Comparison of ENCODE assay signal across 18 mouse cellular contexts in the genomic region with DNA sequence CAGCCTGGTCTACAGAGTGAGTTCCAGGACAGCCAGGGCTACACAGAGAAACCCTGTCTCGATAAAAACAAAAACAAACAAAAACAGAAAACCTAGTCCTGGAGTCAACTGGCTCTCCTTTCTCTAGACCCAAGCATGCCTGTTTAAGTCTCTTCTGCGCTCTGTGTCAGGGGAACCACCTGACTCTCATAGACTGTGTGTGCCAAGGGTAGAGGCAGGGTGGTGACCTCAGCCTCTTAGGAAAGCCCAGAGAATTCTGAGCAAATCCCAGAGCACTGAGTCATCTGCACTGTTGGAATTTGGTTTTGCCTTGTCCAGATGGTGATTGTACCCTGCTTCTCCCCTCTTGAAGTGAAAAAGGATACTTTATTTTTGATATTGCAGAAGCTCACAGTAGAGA. TPM values are rescaled to one million over a fixed set of nuclear protein-coding genes. Genes with fewer than 3 reads are reported as not detected.
A peak's percentile ranks its signal among the peaks of the same experiment; 100 is the strongest.
DNase-seq lines count a peak whose midpoint lies in the region; ATAC-seq lines count a peak whose summit lies in the region.
"Had no signal": no experiment of that assay in that cellular context is flagged by ENCODE, and none has a peak within 500 bp of the region (broad histone marks: within the 10 kb centered on the region; RNA-seq: fewer than 3 reads in every experiment).

No protein-coding gene starts in this region.

- H3K4me1 ChIP-seq in heart, embryonic 14.5 days (ENCODE audit: control insufficient read depth in 2 of 2, insufficient read depth in 2 of 2, low read length in 2 of 2), result peaks cover 6 to 15% of the 10 kb centered on the region in 2 experiments; a peak in 3 of 4 replicates

- H3K36me3 ChIP-seq in heart, embryonic 14.5 days (ENCODE audit: control insufficient read depth, insufficient read depth, low read length), result peaks cover 15% of the 10 kb centered on the region

- no peak overlapping the region for H3K4me3 ChIP-seq in heart, embryonic 14.5 days (ENCODE audit: control insufficient read depth in 1 of 2, insufficient read depth in 1 of 2, low read depth in 1 of 2, low read length in 2 of 2)
- H3K4me3 ChIP-seq: forebrain, embryonic 13.5 days; hindbrain, embryonic 15.5 days; limb, embryonic 10.5 days; midbrain, embryonic 12.5 days; stomach, embryonic 15.5 days had no signal

- H3K4me2 ChIP-seq in heart, embryonic 14.5 days (ENCODE audit: low read length), result no peak overlapping the region
- H3K4me2 ChIP-seq: forebrain, embryonic 13.5 days; hindbrain, embryonic 15.5 days; midbrain, embryonic 12.5 days; stomach, embryonic 15.5 days had no signal

- no peaks in the 10 kb centered on the region for H3K9me3 ChIP-seq in heart, embryonic 14.5 days (ENCODE audit: control insufficient read depth, low read length)
- H3K9me3 ChIP-seq: forebrain, embryonic 13.5 days; hindbrain, embryonic 15.5 days; limb, embryonic 10.5 days; midbrain, embryonic 12.5 days; stomach, embryonic 15.5 days had no signal

- 71% methylated on average over 2 of the region's 2 CpGs for WGBS in heart, embryonic 14.5 days

- H3K27me3 ChIP-seq in heart, embryonic 14.5 days (ENCODE audit: control insufficient read depth, insufficient read depth, low read length), result no peaks in the 10 kb centered on the region
- H3K27me3 ChIP-seq: CH12.LX; forebrain, embryonic 13.5 days; hindbrain, embryonic 15.5 days; midbrain, embryonic 12.5 days; stomach, embryonic 15.5 days had no signal

- intact Hi-C loops in heart, postnatal 14 days (cut with DNase I), result no loop called here

- ATAC-seq in heart, embryonic 14.5 days (ENCODE audit: insufficient number of reproducible peaks, insufficient read depth, low FRiP score, low read depth), result no peak
- ATAC-seq in megakaryocyte, adult 5-6 weeks (ENCODE audit: poor library complexity, severe bottlenecking), result no peak
- ATAC-seq: forebrain, embryonic 13.5 days had no signal

- DNase-seq in heart, adult 8-10 months (ENCODE audit: low spot score), result peak; percentile 41
- no peak for DNase-seq in heart, postnatal 14 days
- peak; percentile 89 for DNase-seq in adipocyte (ENCODE audit: low spot score)
- peak; percentile 38 to 50 for DNase-seq in lung, postnatal 4 days
- DNase-seq in left cerebral cortex, adult 18-20 months (ENCODE audit: low spot score in 2 of 2), result no peak
- no peak for DNase-seq in cerebellum, postnatal 25 days
- DNase-seq: kidney, adult 8-10 months; right cerebral cortex, postnatal 4 days; thymus, postnatal 36 days had no signal

- no peak overlapping the region for H3K9ac ChIP-seq in heart, embryonic 14.5 days (ENCODE audit: low read length)
- H3K9ac ChIP-seq: forebrain, embryonic 13.5 days; hindbrain, embryonic 15.5 days; liver, embryonic 14.5 days; midbrain, embryonic 12.5 days; stomach, embryonic 15.5 days had no signal

- peak overlapping the region; percentile 24 to 25; a peak in 2 of 4 replicates for H3K27ac ChIP-seq in heart, embryonic 14.5 days (replicated peaks in 1 of 2; ENCODE audit: control insufficient read depth in 1 of 2, insufficient read depth in 1 of 2, low read depth in 2 of 2, low read length in 2 of 2)
- H3K27ac ChIP-seq: forebrain, embryonic 13.5 days; hindbrain, embryonic 15.5 days; limb, embryonic 10.5 days; liver, embryonic 14.5 days; midbrain, embryonic 12.5 days; stomach, embryonic 15.5 days had no signal

RNA-seq across cellular contexts. Expression of a gene that starts 7.1 kb away (rescaled TPM):
- total RNA-seq in heart, adult 8-10 months (2022), result 1 to 10 TPM; 6.4 to 7.8 (median 7.0) TPM
- total RNA-seq in heart, postnatal 14 days (2021), result 10 to 100 TPM in 1 of 2 experiments, 1 to 10 TPM in 1; 9.7 to 15.5 TPM
- polyA plus RNA-seq in heart, embryonic 14.5 days (2014; fragmentation: Nextera tagmentation; extraction: Ambion mirVana), result 6.6 and 8.0 TPM in 2 replicates
- total RNA-seq in megakaryocyte, adult 5-6 weeks (2015), result 4.6 and 6.9 TPM in 2 replicates
- total RNA-seq in megakaryocyte, adult 5-6 weeks (2017), result 8.4 and 10.7 TPM in 2 replicates
- total RNA-seq in left cerebral cortex, adult 18-20 months (2021), result 10 to 100 TPM; 67.5 to 72.1 TPM

RNA-seq across cellular contexts. Expression of a gene that starts 8.0 kb away (rescaled TPM):
- total RNA-seq in heart, adult 8-10 months (2022), result 1 to 10 TPM; 3.4 to 4.4 (median 3.5) TPM
- 1 to 10 TPM; 3.1 to 3.4 TPM for total RNA-seq in heart, postnatal 14 days (2021)
- polyA plus RNA-seq in heart, embryonic 14.5 days (2014; fragmentation: Nextera tagmentation; extraction: Ambion mirVana), result 4.5 and 4.7 TPM in 2 replicates
- 2.9 and 3.5 TPM in 2 replicates for total RNA-seq in megakaryocyte, adult 5-6 weeks (2015)
- total RNA-seq in megakaryocyte, adult 5-6 weeks (2017), result 3.2 and 3.9 TPM in 2 replicates
- 1 to 10 TPM; 3.7 to 4.6 TPM for total RNA-seq in left cerebral cortex, adult 18-20 months (2021)

Comparison
In these comparisons a context has a peak if more than half of its experiments do, and no peak if none do; other contexts are left out.
1. DNase-seq: peak in heart, adult 8-10 months (single experiment), adipocyte (single experiment) and lung, postnatal 4 days (2 of 2); none in heart, postnatal 14 days (0 of 2), left cerebral cortex, adult 18-20 months (0 of 2) and cerebellum, postnatal 25 days (0 of 2).
2. RNA of a gene that starts 7.1 kb away (total RNA-seq): 67.5 to 72.1 TPM in left cerebral cortex, adult 18-20 months; 9.7 to 15.5 TPM in heart, postnatal 14 days, 4.6 to 10.7 TPM in megakaryocyte, adult 5-6 weeks and 6.4 to 7.8 TPM in heart, adult 8-10 months; every median in the first group is over 4 times any median in the second.